Mouse (Mus musculus): ENCODE results near the gene St6galnac4. TPM values are rescaled to one million over a fixed set of nuclear protein-coding genes. Genes with fewer than 3 reads are reported as not detected.

Gene St6galnac4
- total and polyA plus RNA-seq, 2 experiments from 2014 or later, result 31.3 to 35.5 TPM

- no peak overlapping the region for H3K9ac ChIP-seq
- H3K36me3 ChIP-seq (ENCODE audit: insufficient read depth), result no peaks in the 10 kb centered on the region
- no peaks in the 10 kb centered on the region for H3K27me3 ChIP-seq (ENCODE audit: insufficient read depth, low read length)
- DNase-seq (no peak), ATAC-seq (no peak)
- H3K9me3 ChIP-seq (ENCODE audit: low read length), result no peaks in the 10 kb centered on the region
- H3K27ac ChIP-seq (ENCODE audit: low read depth, low read length), result no peak overlapping the region
- no peak overlapping the region for H3K4me3 ChIP-seq (ENCODE audit: low read depth, low read length)
- H3K4me1 ChIP-seq (ENCODE audit: insufficient read depth), result no peaks in the 10 kb centered on the region
- TF ChIP-seq CTCF (IDR thresholded peaks at IDR 0.05; ENCODE audit: low read depth), result no peak
- 87% methylated on average over 5 of the region's 5 CpGs for WGBS
- no peak overlapping the region for H3K4me2 ChIP-seq (ENCODE audit: low read depth)
These were observed 35.7 kb upstream of the St6galnac4 start for GRCm38 (mm10) chr2:32551236-32551635.

GRCm38 (mm10) chr2:32553592-32554148, 33.2 kb upstream of the St6galnac4 start:
- no peak overlapping the region for H3K4me2 ChIP-seq (ENCODE audit: low read depth)
- H3K9me3 ChIP-seq (ENCODE audit: low read length), result no peaks in the 10 kb centered on the region
- H3K27ac ChIP-seq (ENCODE audit: low read depth, low read length), result no peak overlapping the region
- TF ChIP-seq CTCF (IDR thresholded peaks at IDR 0.05; ENCODE audit: low read depth), result no peak
- ATAC-seq (no peak), DNase-seq (no peak)
- H3K4me3 ChIP-seq (ENCODE audit: low read depth, low read length), result no peak overlapping the region
- 83% methylated on average over 7 of the region's 7 CpGs for WGBS
- no peaks in the 10 kb centered on the region for H3K27me3 ChIP-seq (ENCODE audit: insufficient read depth, low read length)
- H3K36me3 ChIP-seq (ENCODE audit: insufficient read depth), result no peaks in the 10 kb centered on the region
- H3K4me1 ChIP-seq (ENCODE audit: insufficient read depth), result no peaks in the 10 kb centered on the region
- no peak overlapping the region for H3K9ac ChIP-seq

- H3K4me3 ChIP-seq (ENCODE audit: low read depth, low read length), result no peak overlapping the region
- 41% methylated on average over 4 of the region's 4 CpGs for WGBS
- DNase-seq (no peak), ATAC-seq (no peak)
- H3K27ac ChIP-seq (ENCODE audit: low read depth, low read length), result no peak overlapping the region
- H3K36me3 ChIP-seq (ENCODE audit: insufficient read depth), result peaks cover 6% of the 10 kb centered on the region; the same call in 1 of the 2 replicates
- no peaks in the 10 kb centered on the region for H3K4me1 ChIP-seq (ENCODE audit: insufficient read depth)
- no peaks in the 10 kb centered on the region for H3K27me3 ChIP-seq (ENCODE audit: insufficient read depth, low read length)
- TF ChIP-seq CTCF (IDR thresholded peaks at IDR 0.05; ENCODE audit: low read depth), result no peak
- H3K4me2 ChIP-seq (ENCODE audit: low read depth), result no peak overlapping the region
- no peak overlapping the region for H3K9ac ChIP-seq
- H3K9me3 ChIP-seq (ENCODE audit: low read length), result no peaks in the 10 kb centered on the region
These were observed 31.4 kb upstream of the St6galnac4 start for GRCm38 (mm10) chr2:32555484-32555883.

GRCm38 (mm10) chr2:32556019-32556418, 30.9 kb upstream of the St6galnac4 start:
- DNase-seq (no peak), ATAC-seq (no peak)
- Histone ChIP-seq H3K27ac (ENCODE audit: low read depth, low read length) (no peak overlapping the region), H3K36me3 (ENCODE audit: insufficient read depth) (peaks cover 6% of the 10 kb centered on the region; the same call in 1 of the 2 replicates), H3K9ac (no peak overlapping the region), H3K9me3 (ENCODE audit: low read length) (no peaks in the 10 kb centered on the region), H3K4me1 (ENCODE audit: insufficient read depth) (no peaks in the 10 kb centered on the region), H3K4me3 (ENCODE audit: low read depth, low read length) (no peak overlapping the region), H3K4me2 (ENCODE audit: low read depth) (no peak overlapping the region), H3K27me3 (ENCODE audit: insufficient read depth, low read length) (no peaks in the 10 kb centered on the region)
- no peak for TF ChIP-seq CTCF (IDR thresholded peaks at IDR 0.05; ENCODE audit: low read depth)
- 81% methylated on average over 7 of the region's 7 CpGs for WGBS

- Histone ChIP-seq H3K4me2 (ENCODE audit: low read depth) (no peak overlapping the region), H3K9me3 (ENCODE audit: low read length) (no peaks in the 10 kb centered on the region), H3K9ac (no peak overlapping the region), H3K27me3 (ENCODE audit: insufficient read depth, low read length) (no peaks in the 10 kb centered on the region), H3K36me3 (ENCODE audit: insufficient read depth) (peaks cover 19% of the 10 kb centered on the region; the same call in 1 of the 2 replicates), H3K27ac (ENCODE audit: low read depth, low read length) (peak overlapping the region; percentile 57), H3K4me1 (ENCODE audit: insufficient read depth) (no peaks in the 10 kb centered on the region), H3K4me3 (ENCODE audit: low read depth, low read length) (no peak overlapping the region)
- ATAC-seq (peak; percentile 93), DNase-seq (peak; percentile 52)
- WGBS, result 11% methylated on average over 5 of the region's 5 CpGs
- no peak for TF ChIP-seq CTCF (IDR thresholded peaks at IDR 0.05; ENCODE audit: low read depth)
These were observed 27.3 kb upstream of the St6galnac4 start for GRCm38 (mm10) chr2:32559570-32559969.

GRCm38 (mm10) chr2:32566536-32567063, 20.3 kb upstream of the St6galnac4 start:
- H3K9ac ChIP-seq, result no peak overlapping the region
- H3K27me3 ChIP-seq (ENCODE audit: insufficient read depth, low read length), result no peaks in the 10 kb centered on the region
- no peak overlapping the region for H3K27ac ChIP-seq (ENCODE audit: low read depth, low read length)
- H3K9me3 ChIP-seq (ENCODE audit: low read length), result no peaks in the 10 kb centered on the region
- peaks cover 3% of the 10 kb centered on the region for H3K4me1 ChIP-seq (ENCODE audit: insufficient read depth)
- H3K36me3 ChIP-seq (ENCODE audit: insufficient read depth), result peaks cover 43% of the 10 kb centered on the region
- 39% methylated on average over 4 of the region's 4 CpGs for WGBS
- ATAC-seq (peak; percentile 26; the same call in 1 of the 2 replicates), DNase-seq (peak; percentile 83)
- H3K4me3 ChIP-seq (ENCODE audit: low read depth, low read length), result no peak overlapping the region
- no peak overlapping the region for H3K4me2 ChIP-seq (ENCODE audit: low read depth)
- peak; percentile 91 for TF ChIP-seq CTCF (IDR thresholded peaks at IDR 0.05; ENCODE audit: low read depth)

GRCm38 (mm10) chr2:32568149-32568548, 18.7 kb upstream of the St6galnac4 start:
- TF ChIP-seq CTCF (IDR thresholded peaks at IDR 0.05; ENCODE audit: low read depth), result no peak
- Histone ChIP-seq H3K27ac (ENCODE audit: low read depth, low read length) (no peak overlapping the region), H3K4me2 (ENCODE audit: low read depth) (no peak overlapping the region), H3K27me3 (ENCODE audit: insufficient read depth, low read length) (no peaks in the 10 kb centered on the region), H3K4me1 (ENCODE audit: insufficient read depth) (peaks cover 7% of the 10 kb centered on the region), H3K36me3 (ENCODE audit: insufficient read depth) (peaks cover 45% of the 10 kb centered on the region), H3K4me3 (ENCODE audit: low read depth, low read length) (no peak overlapping the region), H3K9ac (no peak overlapping the region), H3K9me3 (ENCODE audit: low read length) (no peaks in the 10 kb centered on the region)
- ATAC-seq, result no peak
- no peak for DNase-seq
- WGBS, result 70% methylated on average over 5 of the region's 5 CpGs
